Mouse (Mus musculus) c-Kit-negative CD71-positive TER-119-positive erythroid progenitor cells, embryonic 14.5 days (primary cell): ENCODE results near the gene Ssbp3.

Experiments
- DNase-seq: peaks from one replicate; pipeline ENCODE4 v3.0.0-alpha.2; 2013; ENCODE audit warnings: low read depth, low spot score

Gene Ssbp3

DNA sequence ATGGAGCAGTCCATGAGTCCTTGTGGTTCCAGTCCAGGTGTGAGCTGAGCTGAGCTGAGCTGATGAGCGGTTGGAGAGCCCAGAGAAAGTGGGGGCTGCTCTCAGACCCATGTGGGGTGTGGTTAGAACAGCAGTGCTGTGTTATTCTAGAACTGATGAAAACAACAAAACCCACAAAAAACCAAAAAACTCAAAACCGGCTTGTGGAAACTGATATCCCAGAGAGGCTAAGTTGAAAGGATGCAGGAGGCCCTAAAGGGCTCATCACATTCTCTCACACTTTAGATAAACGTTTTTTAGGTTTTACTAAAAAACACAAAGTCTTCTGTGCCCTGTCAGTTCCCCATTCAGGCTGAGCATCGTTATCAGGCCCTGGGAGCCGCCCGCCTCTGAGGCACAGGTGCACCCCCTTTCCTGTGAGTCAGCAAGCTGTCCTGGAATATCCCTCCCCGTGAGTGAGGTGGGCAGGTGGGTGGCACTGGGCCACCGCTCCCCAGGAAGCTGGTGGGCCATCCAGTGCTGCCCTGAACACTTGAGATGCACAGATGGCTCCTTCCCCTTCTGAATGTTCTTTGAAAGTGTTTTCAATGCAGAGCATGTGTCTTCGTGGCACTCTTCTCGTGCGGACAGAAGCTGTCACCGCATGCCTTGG, 24.6 kb downstream of the Ssbp3 start:
- DNase-seq: no peak

DNA sequence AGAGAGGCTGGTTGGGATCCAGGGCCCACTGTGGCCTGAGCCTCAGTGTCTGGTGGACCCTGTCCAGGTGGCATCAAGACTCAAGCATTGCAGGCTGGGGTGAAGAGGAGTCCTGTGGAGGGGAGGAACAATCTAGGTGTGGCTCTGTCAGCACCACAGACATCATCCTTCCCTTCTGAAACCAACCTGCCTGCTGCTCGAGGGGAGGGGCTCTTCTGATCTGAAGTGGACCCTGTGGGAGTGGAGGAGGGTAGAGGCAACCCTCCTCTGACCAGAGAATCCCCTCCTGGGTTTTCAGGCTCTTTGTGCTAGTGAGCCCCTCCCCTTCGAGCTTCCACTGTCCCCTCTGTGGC, 25.1 kb downstream of the Ssbp3 start:
- no peak for DNase-seq

DNA sequence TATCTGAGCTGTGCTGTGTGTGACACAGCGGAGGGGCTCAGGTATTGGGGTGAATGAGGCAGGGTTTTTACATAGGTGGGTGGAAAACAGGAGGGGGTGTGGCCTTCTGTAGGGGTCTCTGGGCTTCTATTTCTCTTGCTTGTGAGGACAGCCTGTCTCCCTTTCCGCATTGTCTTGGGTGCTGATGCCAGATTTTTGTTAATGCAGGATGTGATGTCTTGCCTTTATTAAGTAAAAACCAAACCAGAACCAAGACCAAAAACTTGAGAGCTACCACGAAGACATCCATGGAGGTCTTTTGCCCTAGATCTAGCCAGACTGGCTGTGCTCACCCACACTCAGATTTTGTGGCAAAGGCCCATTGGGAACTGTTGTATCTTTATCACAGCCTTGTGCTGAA, 25.5 kb downstream of the Ssbp3 start:
- no peak for DNase-seq

DNA sequence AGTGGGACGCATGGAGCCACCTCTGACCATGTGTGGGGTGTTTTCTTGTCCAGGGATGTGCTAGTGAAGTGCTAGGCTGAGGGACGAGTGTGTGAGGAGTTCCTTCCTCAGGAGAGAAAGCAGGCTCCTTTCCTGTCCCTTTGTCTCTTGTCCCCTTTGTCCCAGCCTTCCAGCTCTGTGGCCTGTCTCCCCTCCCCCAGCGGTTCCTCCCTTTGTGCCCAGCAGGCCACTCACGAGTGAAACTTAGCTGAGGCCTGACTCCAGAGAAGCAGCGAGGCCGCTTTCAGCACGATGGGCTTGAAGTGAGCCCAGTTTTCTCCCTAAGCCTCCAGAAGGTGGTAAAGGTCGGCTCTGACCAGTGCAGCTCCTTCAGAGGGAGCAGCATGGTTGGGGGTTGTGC, 26.2 kb downstream of the Ssbp3 start:
- no peak for DNase-seq

DNA sequence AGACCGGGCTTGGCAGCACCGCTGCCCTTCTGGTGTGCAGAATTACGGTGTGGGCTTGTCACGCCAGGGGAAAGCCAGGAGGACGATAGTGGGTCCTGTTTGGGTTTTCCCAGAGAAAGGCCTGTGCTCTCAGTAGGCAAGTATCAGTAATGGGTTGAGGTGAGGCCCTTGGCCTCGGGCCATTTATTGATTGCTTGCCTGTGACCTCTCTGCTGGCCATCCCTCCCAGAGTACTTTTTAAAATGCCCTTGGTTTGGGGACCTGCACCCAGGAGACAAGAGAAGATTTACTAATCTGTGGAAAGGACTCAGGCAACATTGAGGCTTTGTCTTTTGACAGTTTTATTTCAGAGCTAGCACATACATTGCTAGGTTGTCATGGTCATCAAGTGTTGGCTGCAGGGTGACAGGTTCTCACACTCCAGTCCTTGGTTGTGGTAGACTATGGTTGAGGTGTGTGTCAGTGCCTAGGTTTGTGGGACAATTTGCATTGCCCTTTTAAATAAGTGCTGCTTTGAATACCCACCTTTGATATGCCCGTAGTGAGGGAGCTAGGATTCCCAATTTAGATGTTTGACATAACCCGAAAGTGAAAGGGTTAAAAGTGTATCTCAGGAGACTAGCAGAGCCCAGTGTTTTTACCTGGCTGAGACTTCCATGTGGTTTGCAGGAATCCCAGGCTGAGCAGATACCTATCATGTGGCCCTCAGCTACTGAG, 28.2 kb downstream of the Ssbp3 start:
- no peak for DNase-seq

DNA sequence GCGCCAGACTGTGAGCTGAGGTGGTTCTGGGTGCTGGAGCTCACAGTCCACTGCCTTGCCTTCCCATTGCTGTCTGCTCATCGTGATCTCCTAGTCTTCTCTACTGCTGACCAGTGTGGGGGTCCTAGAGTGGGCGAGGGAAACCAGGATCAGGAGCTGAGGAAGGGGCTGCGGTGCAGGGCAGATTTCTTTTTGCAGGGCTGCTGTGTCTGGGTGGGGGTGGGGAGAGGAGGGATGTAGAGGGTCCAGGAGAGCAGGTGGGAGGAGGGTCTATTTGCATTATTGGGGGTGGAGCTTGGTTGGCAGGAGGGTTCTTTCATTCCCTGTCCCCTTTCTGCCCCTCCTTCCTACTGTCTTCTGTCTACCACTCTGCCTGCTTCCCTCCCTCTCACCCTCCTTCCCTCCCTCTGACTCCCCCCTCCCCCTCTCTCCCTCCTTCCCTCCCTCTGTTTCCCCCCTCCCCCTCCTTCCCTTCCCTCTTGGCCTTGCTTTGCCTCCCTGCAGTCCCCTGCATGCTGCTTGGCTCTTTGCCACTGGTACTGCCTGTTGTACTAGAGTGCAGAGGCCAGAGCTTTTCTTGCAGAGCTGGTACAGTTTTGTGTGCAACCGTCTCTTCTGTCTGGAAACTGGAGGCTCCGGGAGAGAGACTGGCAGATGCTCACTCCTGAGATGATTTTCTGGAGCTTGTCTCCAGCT, 28.9 kb downstream of the Ssbp3 start:
- no peak for DNase-seq

DNA sequence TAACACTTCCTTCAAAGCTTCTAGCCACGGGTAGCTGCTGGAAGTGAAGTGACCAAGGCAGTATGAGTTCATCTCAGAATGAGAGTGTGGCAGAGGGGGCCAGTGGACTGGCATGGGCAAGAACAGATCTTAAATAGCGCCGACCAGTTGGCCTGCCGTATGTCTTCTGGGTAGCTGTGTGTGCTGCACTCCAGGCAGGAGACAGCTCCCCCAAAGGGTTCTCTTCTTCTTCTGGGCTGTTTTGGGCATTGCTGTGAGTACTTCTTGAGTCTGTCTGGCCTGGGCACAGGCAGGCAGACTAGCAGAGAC, 29.4 kb downstream of the Ssbp3 start:
- DNase-seq: no peak

DNA sequence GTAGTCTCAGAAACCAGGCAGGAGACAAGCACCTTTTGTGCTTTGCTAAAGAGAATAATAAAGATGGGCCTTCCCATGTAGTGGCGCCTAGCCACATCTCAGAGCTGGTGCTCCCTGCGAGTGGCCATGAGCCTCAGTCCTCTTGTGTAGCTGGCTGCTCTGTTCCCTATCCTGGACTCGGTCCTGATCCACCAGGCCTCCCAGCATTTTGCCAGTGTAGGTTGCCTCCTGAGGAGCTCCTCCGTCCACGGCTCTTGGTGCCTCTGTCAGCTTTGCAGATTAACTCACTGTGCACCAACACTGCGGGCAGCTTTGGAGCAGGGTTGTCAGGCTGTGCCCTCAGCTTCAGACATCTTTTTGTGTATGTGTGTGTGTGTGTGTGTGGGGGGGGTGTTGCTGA, 30.4 kb downstream of the Ssbp3 start:
- no peak for DNase-seq

DNA sequence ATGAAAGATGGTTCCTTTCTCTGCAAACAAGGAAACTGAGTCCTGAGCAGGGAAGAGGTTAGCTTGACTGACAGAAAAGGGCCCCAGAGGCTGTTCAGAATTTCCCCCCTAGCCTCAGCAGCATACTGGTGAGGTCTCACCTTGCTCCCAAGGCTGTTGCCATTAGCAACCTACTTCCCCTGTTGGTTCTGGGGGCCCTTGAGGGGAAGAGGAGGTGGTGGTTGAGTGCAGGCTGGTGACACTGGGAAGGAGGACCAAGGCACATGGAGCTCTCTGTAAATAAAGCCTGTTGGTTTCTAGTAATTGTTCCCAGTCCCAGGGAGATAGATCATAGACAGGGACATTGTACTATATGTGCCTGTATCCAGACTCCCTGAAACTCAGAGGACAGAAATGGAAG, 31.0 kb downstream of the Ssbp3 start:
- no peak for DNase-seq

DNA sequence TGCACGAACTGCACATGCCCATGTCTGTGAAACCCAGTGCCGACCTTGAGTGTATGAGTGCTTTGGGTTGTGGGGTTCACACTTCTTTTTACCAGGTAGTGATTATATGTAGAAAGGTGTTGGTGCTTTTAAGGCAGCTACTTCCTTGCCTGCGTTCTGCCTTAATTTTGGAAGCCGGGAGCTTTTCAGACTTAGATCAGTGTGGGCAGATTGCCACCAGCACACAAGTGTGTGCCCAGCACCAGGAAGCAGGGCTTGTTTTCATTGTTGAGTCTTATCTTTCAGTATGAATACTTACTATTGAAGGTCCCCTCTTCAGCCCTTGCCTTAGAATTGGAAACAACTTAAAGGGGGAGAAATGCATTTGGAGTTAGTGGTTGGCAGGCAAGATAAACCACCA, 32.0 kb downstream of the Ssbp3 start:
- no peak for DNase-seq

DNA sequence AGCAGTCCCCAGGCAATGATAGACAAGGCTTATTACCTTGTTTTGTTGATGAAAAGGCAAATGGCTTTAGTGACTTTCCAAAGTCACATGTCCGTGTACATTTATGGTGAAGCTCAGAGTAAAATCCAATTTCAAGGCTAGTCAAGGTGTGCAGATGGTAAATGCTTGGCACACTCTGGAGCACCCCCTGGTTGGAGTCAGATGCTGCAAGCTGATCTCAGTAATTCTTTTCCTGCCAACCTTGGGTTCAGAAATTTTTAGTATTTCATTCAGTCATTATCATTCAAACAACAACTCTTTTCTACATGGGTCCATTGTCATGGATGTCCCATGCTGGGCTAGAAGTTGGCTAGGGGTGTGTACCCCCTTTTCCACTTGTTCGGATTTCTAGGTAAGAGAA, 33.1 kb downstream of the Ssbp3 start:
- no peak for DNase-seq

DNA sequence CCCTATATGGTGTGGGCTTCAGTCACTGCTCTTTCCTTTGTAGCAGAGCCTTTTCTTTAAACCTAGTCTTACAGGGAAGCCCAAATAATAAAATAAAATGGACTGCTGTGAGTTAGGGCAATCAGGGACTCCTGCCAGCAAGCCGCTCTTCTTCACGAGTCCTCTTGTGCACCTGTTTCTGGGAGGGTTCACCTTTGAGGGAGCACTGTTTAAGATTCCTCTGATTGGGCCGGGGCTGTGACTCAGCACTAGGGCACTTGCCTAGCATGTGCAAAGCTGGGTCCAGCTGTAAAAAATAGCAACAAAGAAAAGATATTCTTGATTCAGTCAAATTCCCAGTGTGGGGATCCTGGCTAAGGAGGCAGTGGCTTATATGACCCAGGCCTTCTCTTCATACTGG, 34.4 kb downstream of the Ssbp3 start:
- DNase-seq: no peak

DNA sequence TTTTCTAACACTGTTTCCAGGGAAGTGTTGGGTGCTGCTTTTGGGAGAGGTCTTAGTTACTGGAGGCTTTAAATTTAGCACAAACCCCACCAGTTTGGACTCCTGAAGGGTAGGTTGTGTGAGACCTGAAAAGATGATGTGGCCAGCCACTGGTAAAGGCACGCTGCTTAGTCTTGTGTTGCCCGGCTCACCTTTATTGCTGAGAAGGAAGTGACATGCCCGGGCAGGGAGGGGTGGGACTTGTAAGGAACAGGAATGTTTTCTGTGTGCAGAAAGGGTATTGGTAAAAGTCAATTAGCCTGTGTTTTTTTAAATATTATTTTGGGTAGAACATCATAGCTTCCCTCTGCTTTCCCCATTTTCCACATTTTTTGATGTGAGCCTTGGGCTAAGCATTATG, 37.2 kb downstream of the Ssbp3 start:
- DNase-seq: no peak

DNA sequence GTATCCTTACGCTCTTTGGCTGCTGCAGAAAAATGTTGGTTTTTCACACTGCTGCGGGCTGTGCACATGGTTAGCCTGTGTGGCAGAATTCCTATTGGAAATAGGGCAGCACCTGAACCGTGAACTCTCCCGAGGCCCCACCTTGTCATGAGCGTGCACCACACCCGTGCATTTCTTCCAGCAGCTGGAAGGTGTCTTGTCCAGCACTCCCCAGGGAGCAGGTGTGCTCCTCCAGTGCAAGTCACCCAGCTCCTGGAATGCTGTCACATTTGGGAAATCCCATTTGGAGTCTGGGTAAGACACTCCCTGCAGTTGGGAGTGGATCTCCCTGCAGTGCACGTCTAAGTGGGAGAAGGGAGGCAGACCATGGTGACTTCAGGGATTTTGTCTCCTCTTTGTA, 38.0 kb downstream of the Ssbp3 start:
- DNase-seq: no peak

DNA sequence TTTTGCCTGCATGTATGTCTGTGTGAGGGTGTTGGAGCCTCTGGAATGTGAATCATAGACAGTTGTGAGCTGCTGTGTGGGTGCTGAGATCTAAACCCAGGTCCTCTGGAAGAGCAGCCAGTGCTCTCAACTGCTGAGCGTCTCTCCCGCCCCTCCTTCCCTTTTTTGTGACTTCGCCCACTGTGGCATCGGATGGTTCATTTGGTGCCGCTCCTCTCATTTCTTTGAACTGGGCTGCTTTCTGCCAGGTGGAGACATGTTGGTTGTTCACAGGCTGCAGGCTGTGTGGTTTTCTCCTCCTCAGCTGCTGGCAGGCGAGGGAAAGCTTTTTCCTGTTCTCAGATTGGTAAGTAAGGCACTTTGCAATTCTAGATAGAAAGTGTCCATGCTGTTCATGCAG, 38.7 kb downstream of the Ssbp3 start:
- no peak for DNase-seq

DNA sequence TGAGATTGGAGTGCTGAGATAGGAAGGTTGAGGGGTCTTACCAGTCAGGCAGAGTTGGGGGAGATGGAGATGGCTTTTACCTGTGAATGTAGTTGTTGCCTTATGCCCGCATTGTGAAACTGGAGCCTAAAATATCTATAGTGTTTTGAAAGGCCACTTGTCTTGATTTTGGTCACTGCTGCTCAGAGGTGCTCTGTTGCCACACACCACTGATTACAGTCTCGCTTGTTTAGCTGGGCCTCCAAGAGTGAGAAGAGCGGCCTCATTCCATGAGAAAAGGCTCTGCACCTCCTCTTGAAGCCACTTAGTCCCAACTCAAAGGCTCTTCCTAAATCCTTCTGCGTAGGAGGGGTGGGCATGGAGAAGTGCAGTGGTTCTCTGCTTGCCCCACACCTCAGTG, 40.3 kb downstream of the Ssbp3 start:
- no peak for DNase-seq

DNA sequence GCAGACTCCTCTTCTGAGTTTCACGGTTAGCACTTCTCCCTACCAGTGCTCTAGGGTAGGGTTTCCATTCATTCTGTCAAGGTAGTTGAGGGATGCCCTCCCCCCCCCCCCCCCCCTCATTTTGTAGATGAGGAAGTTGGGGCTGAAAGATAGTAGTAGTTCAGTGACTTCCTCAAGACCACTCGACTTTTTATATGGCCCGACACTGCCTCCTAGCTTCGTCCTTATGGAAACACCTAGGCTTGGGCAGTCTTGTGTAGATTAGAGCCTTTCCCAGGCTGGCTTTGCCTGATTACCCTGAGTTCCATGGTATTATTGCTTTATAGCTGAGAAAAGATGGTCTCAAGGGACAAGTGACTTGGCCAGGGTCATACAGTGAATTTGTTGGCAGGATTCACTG, 41.0 kb downstream of the Ssbp3 start:
- DNase-seq: no peak

DNA sequence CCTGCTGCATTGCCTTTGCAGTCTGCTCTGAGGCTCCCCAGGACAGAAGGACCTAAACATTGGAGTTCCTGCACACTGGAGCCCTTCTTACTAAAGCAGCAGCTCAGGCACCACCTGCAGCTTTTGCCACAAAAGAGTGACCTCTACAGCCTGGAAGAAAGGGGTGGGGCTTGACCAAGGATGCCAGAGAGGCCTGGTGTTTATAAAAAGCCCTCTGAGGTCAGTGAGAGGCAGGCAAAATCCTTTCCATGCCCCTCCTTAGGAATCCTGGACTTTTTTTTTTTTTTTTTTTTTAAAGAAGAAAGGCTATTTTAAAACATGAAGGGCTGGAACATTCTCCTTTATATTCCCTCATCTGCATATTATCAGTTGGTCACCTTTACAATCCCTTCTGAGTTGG, 42.7 kb downstream of the Ssbp3 start:
- no peak for DNase-seq

DNA sequence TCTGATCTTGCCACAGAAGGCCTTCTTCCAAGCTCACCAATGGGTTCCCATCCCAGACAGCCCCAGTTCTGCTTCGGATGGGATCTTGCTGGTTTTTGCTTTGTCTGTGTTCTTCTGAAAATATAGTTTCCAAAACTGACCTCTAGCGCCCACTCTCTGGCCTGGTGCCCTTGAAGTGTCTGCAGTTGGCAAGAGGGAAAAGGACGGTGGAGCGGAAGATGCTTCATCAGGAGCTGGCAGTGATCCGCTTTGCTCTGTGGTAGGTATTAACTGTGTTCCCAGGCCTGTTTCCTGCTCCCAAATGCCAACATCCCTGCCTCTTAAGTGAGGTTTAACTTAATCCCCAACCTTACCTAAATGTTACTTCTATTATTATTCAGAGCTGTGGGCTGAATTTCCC, 43.3 kb downstream of the Ssbp3 start:
- DNase-seq: no peak

DNA sequence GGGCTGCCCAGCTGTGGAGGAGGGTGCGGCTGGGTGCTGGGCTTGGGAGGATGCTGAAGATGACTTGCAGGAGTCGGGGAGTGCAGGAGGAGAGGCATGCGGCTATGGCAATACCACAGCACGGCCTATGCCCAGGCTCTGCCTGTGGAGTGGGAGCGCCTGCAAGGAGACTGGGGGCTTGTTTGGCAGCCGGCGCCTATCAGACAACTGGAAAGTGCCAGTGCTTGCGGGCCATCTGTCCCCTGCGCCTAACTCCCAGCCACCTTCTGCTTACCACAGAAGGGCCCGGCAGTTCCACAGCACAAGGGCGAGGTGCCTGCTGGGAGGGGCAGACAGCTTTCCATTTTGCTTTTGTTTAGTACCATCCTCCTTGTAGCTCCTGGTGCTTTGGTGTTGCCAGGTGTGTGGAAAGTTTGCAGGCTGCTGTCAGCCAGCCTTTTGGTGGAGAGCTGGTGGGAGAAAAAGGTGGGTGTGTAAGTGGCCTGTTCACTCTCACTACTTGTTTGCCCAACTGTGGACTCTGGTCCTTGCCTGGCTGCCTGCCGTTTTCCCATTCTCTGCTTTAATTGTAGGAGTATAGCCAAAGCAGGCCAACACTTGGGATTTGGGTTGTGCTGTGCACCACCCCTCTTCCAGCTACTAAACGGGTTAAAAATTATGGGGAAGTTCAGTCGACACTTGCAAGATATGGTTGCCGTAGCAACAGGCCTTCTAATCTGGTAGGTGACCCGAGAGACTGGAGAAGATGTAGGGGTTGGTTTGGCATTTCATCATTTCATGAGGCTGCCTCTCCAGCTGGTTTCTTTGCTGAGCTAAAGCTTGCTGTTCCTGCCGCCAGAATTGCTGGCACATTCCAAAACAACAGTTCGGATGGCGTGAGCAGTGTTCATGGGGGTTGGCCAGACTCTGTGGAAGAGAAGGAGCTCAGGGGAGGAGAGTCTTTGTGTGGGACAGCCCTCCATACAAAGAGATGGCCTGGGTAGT, 45.5 kb downstream of the Ssbp3 start:
- DNase-seq: no peak

DNA sequence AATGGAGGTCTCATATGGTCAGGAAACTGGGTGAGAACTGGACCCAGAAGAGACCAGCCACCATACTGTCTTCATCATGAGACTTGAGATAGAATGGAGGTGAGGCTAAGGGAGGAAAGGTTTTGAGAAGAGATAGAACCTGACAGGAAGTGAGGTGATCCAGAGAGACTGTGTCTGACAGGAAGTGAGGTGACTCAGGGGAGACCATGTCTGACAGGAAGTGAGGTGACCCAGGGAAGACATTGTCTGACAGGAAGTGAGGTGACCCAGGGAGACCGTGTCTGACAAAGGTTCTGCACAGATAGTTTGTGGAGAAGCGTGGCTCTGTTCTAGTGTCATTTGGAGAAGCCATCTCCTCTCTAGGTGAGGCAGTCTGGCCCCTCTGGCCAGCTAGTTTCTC, 47.6 kb downstream of the Ssbp3 start:
- DNase-seq: no peak

DNA sequence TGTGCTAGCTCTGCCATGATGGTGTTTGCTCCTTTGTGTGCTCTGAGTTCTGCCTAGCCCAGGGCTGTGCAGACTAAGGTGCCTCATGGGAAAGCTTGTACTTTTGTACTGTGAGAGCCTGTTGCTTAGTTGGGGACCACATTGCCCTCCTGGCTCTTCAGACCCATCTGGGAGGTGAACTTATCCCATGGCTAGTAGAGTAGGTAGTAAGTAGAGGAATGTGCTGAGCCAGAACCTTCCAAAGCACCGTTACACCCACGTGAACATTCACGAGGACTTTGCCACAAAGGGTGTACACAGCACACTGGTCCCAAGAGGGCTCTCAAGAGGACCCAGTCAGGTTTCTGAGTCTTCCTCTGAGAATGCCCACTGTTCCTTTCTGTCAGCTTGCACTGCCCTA, 48.1 kb downstream of the Ssbp3 start:
- no peak for DNase-seq
